Mouse (Mus musculus): Measurements from ENCODE around the gene Olfr267. TPM values are rescaled to one million over a fixed set of nuclear protein-coding genes. Genes with fewer than 3 reads are reported as not detected.

The Olfr267 gene
- polyA plus RNA-seq (2014; fragmentation: Nextera tagmentation; extraction: Ambion mirVana), result 0.11 TPM in 1 of 2 replicates, not detected in the other

DNA sequence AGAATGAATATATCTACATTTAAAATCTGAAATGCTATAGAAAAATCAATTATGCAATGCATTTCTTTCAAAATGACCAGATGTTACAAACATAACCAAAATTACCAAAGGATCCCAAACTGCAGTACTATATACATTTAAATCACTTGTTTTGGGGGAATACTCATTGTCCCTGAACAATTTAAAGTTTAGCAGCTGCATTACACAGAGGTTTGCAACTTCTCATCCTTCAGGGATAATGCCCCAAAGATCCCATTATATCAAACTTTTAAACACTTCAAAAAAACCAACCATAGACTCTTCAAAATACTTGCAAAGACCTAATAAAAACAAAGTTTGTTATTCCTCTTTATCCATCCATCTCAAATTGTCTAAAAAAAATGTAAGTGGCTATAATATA, at the start of gene Olfr267:
TSS of gene Olfr267 (minus strand) at position 101 of the 400 bp plus-strand sequence.
- Histone ChIP-seq H3K36me3 (ENCODE audit: control insufficient read depth, insufficient read depth, low read length) (no peaks in the 10 kb centered on the region), H3K4me1 (ENCODE audit: control insufficient read depth, insufficient read depth, low read length) (no peaks in the 10 kb centered on the region), H3K9me3 (ENCODE audit: control insufficient read depth, low read length) (no peaks in the 10 kb centered on the region), H3K27me3 (ENCODE audit: control insufficient read depth, insufficient read depth, low read length) (no peaks in the 10 kb centered on the region), H3K27ac (ENCODE audit: low read depth, low read length) (no peak within 1 kb of the TSS), H3K4me3 (ENCODE audit: low read depth, low read length) (no peak within 1 kb of the TSS), H3K4me2 (no peak within 1 kb of the TSS), H3K9ac (ENCODE audit: low read length) (no peak within 1 kb of the TSS)
- ATAC-seq (ENCODE audit: low FRiP score), result no peak
- DNase-seq (ENCODE audit: low spot score, missing footprints), result no peak

GRCm38 (mm10) chr4:58832908-58833307, 45.4 kb upstream of the Olfr267 start:
- no peaks in the 10 kb centered on the region; the same call in 1 of the 2 replicates for H3K36me3 ChIP-seq (ENCODE audit: control insufficient read depth, insufficient read depth, low read length)

GRCm38 (mm10) chr4:58825921-58826320, 38.4 kb upstream of the Olfr267 start:
- H3K9ac ChIP-seq (ENCODE audit: low read length), result no peak overlapping the region
- no peak for ATAC-seq (ENCODE audit: low FRiP score)
- H3K4me2 ChIP-seq, result no peak overlapping the region
- no peak overlapping the region for H3K4me3 ChIP-seq (ENCODE audit: low read depth, low read length)
- H3K27me3 ChIP-seq (ENCODE audit: control insufficient read depth, insufficient read depth, low read length), result no peaks in the 10 kb centered on the region
- H3K36me3 ChIP-seq (ENCODE audit: control insufficient read depth, insufficient read depth, low read length), result peaks cover 11% of the 10 kb centered on the region; the same call in 1 of the 2 replicates
- no peaks in the 10 kb centered on the region for H3K4me1 ChIP-seq (ENCODE audit: control insufficient read depth, insufficient read depth, low read length)
- no peak for DNase-seq (ENCODE audit: low spot score, missing footprints)
- H3K9me3 ChIP-seq (ENCODE audit: control insufficient read depth, low read length), result no peaks in the 10 kb centered on the region
- H3K27ac ChIP-seq (ENCODE audit: low read depth, low read length), result no peak overlapping the region
- WGBS, result 85% methylated on average over 4 of the region's 4 CpGs

More at GRCm38 (mm10) chr4:58832908-58833307, 45.4 kb upstream of the Olfr267 start:
- Histone ChIP-seq H3K4me2 (no peak overlapping the region), H3K9me3 (ENCODE audit: control insufficient read depth, low read length) (no peaks in the 10 kb centered on the region), H3K4me3 (ENCODE audit: low read depth, low read length) (no peak overlapping the region), H3K27me3 (ENCODE audit: control insufficient read depth, insufficient read depth, low read length) (no peaks in the 10 kb centered on the region), H3K9ac (ENCODE audit: low read length) (no peak overlapping the region), H3K4me1 (ENCODE audit: control insufficient read depth, insufficient read depth, low read length) (no peaks in the 10 kb centered on the region), H3K27ac (ENCODE audit: low read depth, low read length) (no peak overlapping the region)
- DNase-seq (ENCODE audit: low spot score, missing footprints), result no peak
- 93% methylated on average over 3 of the region's 3 CpGs for WGBS
- ATAC-seq (ENCODE audit: low FRiP score), result no peak

GRCm38 (mm10) chr4:58786659-58787058, 857 bp downstream of the Olfr267 start:
- Histone ChIP-seq H3K4me2 (no peak overlapping the region), H3K4me1 (ENCODE audit: control insufficient read depth, insufficient read depth, low read length) (no peaks in the 10 kb centered on the region), H3K27me3 (ENCODE audit: control insufficient read depth, insufficient read depth, low read length) (no peaks in the 10 kb centered on the region), H3K36me3 (ENCODE audit: control insufficient read depth, insufficient read depth, low read length) (no peaks in the 10 kb centered on the region), H3K27ac (ENCODE audit: low read depth, low read length) (no peak overlapping the region), H3K9me3 (ENCODE audit: control insufficient read depth, low read length) (no peaks in the 10 kb centered on the region), H3K9ac (ENCODE audit: low read length) (no peak overlapping the region), H3K4me3 (ENCODE audit: low read depth, low read length) (no peak overlapping the region)
- DNase-seq (ENCODE audit: low spot score, missing footprints) (no peak), ATAC-seq (ENCODE audit: low FRiP score) (no peak)
- 85% methylated on average over 3 of the region's 3 CpGs for WGBS

GRCm38 (mm10) chr4:58763417-58763816, 24.1 kb downstream of the Olfr267 start:
- Histone ChIP-seq H3K9me3 (ENCODE audit: control insufficient read depth, low read length) (no peaks in the 10 kb centered on the region), H3K9ac (ENCODE audit: low read length) (no peak overlapping the region), H3K27ac (ENCODE audit: low read depth, low read length) (no peak overlapping the region), H3K36me3 (ENCODE audit: control insufficient read depth, insufficient read depth, low read length) (no peaks in the 10 kb centered on the region), H3K4me3 (ENCODE audit: low read depth, low read length) (no peak overlapping the region), H3K27me3 (ENCODE audit: control insufficient read depth, insufficient read depth, low read length) (no peaks in the 10 kb centered on the region), H3K4me2 (no peak overlapping the region), H3K4me1 (ENCODE audit: control insufficient read depth, insufficient read depth, low read length) (no peaks in the 10 kb centered on the region)
- DNase-seq (ENCODE audit: low spot score, missing footprints) (no peak), ATAC-seq (ENCODE audit: low FRiP score) (no peak)
- 92% methylated on average over 3 of the region's 3 CpGs for WGBS

- peak; percentile 81 for DNase-seq (ENCODE audit: low spot score, missing footprints)
- H3K27ac ChIP-seq (ENCODE audit: low read depth, low read length), result no peak overlapping the region
- no peak overlapping the region for H3K4me3 ChIP-seq (ENCODE audit: low read depth, low read length)
- H3K4me1 ChIP-seq (ENCODE audit: control insufficient read depth, insufficient read depth, low read length), result no peaks in the 10 kb centered on the region; the same call in 1 of the 2 replicates
- H3K27me3 ChIP-seq (ENCODE audit: control insufficient read depth, insufficient read depth, low read length), result no peaks in the 10 kb centered on the region
- no peak for ATAC-seq (ENCODE audit: low FRiP score)
- no peak overlapping the region for H3K4me2 ChIP-seq
- WGBS, result 67% methylated on average over 2 of the region's 2 CpGs
- H3K9ac ChIP-seq (ENCODE audit: low read length), result no peak overlapping the region
- no peaks in the 10 kb centered on the region for H3K9me3 ChIP-seq (ENCODE audit: control insufficient read depth, low read length)
- no peaks in the 10 kb centered on the region for H3K36me3 ChIP-seq (ENCODE audit: control insufficient read depth, insufficient read depth, low read length)
Observed at GRCm38 (mm10) chr4:58749510-58749909, 38.0 kb downstream of the Olfr267 start.

DNA sequence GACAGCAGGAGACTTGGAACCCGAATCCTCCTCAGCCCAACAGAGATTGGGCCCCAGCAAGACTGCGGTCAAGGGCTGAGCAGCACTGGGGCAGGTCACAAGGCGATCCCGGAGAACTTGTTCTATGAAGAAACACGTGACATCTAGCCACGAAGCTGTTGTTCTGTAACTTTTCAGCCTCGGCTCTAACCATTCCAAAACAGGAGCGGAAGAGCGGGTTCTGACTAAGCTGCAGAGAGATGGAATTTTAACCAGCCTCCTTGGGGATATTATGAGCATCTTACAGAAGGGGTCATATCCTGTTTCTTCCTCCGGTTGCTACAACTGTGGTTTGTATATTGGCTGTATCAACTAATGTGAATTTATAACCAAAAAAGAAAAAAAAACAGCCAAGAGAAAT, 38.4 kb downstream of the Olfr267 start:
- H3K9me3 ChIP-seq (ENCODE audit: control insufficient read depth, low read length), result no peaks in the 10 kb centered on the region
- H3K27me3 ChIP-seq (ENCODE audit: control insufficient read depth, insufficient read depth, low read length), result no peaks in the 10 kb centered on the region
- H3K36me3 ChIP-seq (ENCODE audit: control insufficient read depth, insufficient read depth, low read length), result no peaks in the 10 kb centered on the region
- no peak overlapping the region for H3K4me2 ChIP-seq
- H3K9ac ChIP-seq (ENCODE audit: low read length), result no peak overlapping the region
- ATAC-seq (ENCODE audit: low FRiP score) (no peak), DNase-seq (ENCODE audit: low spot score, missing footprints) (peak; percentile 83)
- no peaks in the 10 kb centered on the region; the same call in 1 of the 2 replicates for H3K4me1 ChIP-seq (ENCODE audit: control insufficient read depth, insufficient read depth, low read length)
- 57% methylated on average over 10 of the region's 10 CpGs for WGBS
- no peak overlapping the region for H3K27ac ChIP-seq (ENCODE audit: low read depth, low read length)
- no peak overlapping the region for H3K4me3 ChIP-seq (ENCODE audit: low read depth, low read length)

- Histone ChIP-seq H3K9ac (ENCODE audit: low read length) (no peak overlapping the region), H3K36me3 (ENCODE audit: control insufficient read depth, insufficient read depth, low read length) (no peaks in the 10 kb centered on the region), H3K4me3 (ENCODE audit: low read depth, low read length) (no peak overlapping the region), H3K4me1 (ENCODE audit: control insufficient read depth, insufficient read depth, low read length) (no peaks in the 10 kb centered on the region; the same call in 1 of the 2 replicates), H3K27ac (ENCODE audit: low read depth, low read length) (no peak overlapping the region), H3K9me3 (ENCODE audit: control insufficient read depth, low read length) (no peaks in the 10 kb centered on the region), H3K4me2 (no peak overlapping the region), H3K27me3 (ENCODE audit: control insufficient read depth, insufficient read depth, low read length) (no peaks in the 10 kb centered on the region)
- WGBS, result 83% methylated on average over 7 of the region's 7 CpGs
- ATAC-seq (ENCODE audit: low FRiP score), result no peak
- DNase-seq (ENCODE audit: low spot score, missing footprints), result no peak
Observed at GRCm38 (mm10) chr4:58745583-58746222, 41.8 kb downstream of the Olfr267 start.

- WGBS, result 90% methylated on average over 18 of the region's 18 CpGs
- no peak overlapping the region for H3K4me2 ChIP-seq
- no peak overlapping the region for H3K9ac ChIP-seq (ENCODE audit: low read length)
- H3K27me3 ChIP-seq (ENCODE audit: control insufficient read depth, insufficient read depth, low read length), result no peaks in the 10 kb centered on the region
- no peaks in the 10 kb centered on the region for H3K36me3 ChIP-seq (ENCODE audit: control insufficient read depth, insufficient read depth, low read length)
- no peak for ATAC-seq (ENCODE audit: low FRiP score)
- no peak for DNase-seq (ENCODE audit: low spot score, missing footprints)
- H3K4me3 ChIP-seq (ENCODE audit: low read depth, low read length), result no peak overlapping the region
- no peaks in the 10 kb centered on the region for H3K9me3 ChIP-seq (ENCODE audit: control insufficient read depth, low read length)
- H3K27ac ChIP-seq (ENCODE audit: low read depth, low read length), result no peak overlapping the region
- no peaks in the 10 kb centered on the region for H3K4me1 ChIP-seq (ENCODE audit: control insufficient read depth, insufficient read depth, low read length)
Observed at GRCm38 (mm10) chr4:58736867-58737633, 50.5 kb downstream of the Olfr267 start.
